Mouse (Mus musculus) cerebellum, adult 11-12 months (tissue): ENCODE measurements around the gene Scarb1.

Experiments
- DNase-seq: peaks from one replicate; pipeline ENCODE4 v3.0.0; 2022

Gene Scarb1

DNA sequence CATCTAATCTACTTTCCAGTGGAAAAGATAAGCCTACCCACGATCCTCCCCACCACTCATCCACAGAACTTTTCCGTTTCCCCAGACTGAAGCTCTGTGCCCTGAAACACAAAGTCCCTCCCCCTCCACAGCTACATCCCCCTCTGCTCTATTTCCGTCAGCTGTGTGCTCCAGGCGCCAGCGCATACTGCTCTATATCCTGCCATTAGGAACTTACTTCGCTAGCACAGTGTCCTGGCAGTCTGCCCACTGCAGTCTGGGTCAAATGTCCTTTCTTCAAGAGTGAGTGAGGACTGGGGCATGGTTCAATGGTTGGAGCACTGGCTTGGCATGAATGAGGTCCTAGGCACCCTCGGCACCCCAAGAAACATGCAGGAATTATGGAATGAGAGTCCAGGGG is 23.0 kb upstream of the Scarb1 start:
- no peak for DNase-seq

DNA sequence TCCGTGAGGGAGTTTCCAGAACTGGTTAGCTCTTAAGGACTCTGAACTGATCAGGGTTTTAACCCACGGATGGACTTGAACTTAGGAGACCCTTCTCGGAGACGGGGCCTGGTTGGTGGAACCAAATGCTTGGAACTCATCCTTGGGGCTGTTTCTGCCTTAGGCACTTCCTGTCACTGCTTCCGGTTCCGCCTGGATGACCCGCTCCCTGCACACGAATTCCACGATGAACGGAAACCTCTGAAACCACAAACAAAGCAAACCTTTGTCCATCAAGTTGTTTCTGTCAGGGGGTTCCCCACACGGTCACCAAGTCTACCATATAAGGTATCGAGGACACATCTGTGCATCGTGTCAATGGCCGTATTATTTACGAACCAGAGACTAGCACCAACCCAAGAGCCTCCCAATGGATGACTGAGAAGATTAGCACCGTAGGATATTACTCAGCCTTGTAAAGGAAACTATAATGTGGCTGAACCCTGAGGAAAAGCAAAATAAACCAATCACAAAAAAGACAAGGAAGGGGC is 20.2 kb upstream of the Scarb1 start:
- DNase-seq, result no peak

DNA sequence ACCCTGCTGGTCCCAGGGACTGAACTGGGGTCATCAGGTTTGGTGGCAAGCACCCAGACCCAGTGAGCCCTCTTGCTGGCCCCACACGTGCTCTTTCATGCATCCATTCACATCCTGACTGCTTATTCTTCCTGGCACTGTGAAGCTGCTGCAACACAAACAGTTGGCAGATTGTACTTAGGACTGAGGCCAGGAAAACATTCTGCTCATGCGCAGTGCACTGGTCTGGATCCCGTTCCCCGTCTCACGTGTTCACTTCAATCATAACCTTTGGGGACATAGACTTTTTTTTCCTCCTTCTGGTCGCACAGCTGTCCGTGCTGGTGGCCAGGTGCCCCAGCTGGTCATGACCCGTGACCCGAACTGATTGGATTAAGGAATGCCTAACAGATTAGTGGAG is 19.7 kb upstream of the Scarb1 start:
- DNase-seq, result no peak

DNA sequence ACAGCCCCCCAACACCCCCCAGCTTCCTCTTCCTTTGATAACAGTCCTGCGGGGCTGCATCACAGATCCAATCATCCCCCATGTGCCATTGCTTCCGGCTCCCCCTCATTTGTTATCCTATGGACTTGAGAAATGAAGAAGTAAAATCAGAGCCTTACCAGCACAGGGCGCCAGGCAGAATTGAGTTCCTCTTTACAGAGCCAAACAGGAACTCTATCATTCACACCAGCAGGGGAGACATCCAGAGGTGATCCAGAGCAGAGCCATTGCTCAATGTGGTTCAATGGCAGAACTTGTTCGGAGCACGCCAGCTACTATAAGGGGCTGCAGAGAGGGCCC is 17.3 kb upstream of the Scarb1 start:
- no peak for DNase-seq

DNA sequence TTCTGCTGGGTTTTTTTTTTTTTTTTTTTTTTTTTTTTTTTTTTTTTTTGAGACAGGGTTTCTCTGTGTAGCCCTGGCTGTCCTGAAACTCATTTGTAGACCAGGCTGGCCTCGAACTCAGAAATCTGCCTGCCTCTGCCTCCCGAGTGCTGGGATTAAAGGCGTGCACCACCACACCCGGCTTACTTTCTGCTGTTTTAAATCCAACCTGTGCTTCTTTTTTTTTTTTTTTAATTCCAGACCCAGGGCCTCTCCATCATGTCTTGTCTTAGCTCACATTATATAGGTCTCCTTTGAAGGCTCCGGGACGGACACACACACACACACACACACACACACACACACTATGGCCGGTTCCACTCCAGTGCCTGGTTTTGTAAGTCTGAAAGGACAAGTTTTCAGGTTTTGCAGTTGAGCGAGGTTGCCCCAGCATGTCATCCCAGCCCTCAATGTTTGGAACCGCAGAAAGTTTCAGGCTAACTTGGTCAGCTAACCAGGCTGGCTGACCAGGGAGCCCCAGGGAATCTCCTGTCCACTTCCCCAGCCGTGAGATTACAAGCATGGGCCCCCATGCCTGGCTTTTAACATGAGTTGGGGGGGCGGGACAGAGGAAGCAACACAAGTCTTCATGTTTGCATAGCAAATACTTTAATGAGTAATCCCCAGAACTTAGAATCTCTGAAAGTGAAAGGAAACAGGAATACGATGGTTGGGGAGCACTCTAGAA is 16.8 kb upstream of the Scarb1 start:
- no peak for DNase-seq

DNA sequence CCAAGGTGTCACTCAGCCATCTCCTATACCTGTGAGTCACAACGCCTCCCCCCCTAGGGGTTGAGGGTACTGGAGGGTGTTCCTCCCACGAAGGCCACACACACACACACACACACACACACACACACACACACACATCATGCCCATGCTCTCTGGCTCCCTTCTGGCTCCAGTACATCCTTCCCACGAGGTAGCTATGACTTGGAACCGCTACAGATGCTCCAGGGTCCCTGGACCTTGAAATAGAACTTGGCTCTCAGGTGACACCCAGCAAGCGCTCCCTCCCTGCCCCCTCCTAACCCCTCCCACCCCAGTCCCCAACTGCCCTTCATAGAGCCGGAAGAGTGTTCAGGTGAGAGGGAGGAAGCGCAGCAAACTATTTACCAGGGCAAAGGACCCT is 14.8 kb upstream of the Scarb1 start:
- DNase-seq, result no peak

DNA sequence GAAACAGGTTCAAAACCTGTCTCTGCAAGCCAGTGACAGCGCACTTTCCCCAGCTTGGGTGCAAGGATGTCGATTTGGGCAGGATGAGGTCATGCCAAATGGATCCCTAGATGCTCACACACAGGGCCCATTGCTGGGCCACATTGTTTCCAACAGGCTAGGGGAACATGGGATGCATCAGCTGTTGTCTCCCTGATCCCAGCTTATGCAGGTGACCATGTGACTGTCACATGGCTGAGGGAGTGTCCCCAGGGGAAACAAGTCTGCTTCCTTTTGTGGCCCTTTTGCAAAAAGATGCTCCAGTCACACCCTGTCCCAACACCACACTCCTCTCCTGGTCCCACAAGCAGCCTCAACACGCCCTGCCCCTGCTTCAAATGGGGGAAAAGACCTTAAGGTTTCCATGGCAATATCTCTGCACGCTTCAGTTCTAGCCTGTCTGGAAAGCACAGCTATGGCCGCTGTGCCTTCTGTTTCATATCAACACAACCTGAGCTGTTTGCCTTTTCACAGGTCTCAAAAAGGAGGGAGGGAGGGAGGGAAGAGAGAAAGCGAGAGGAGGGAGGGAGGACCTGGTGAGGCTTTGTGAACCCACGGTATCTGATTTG is 14.1 kb upstream of the Scarb1 start:
- no peak for DNase-seq

DNA sequence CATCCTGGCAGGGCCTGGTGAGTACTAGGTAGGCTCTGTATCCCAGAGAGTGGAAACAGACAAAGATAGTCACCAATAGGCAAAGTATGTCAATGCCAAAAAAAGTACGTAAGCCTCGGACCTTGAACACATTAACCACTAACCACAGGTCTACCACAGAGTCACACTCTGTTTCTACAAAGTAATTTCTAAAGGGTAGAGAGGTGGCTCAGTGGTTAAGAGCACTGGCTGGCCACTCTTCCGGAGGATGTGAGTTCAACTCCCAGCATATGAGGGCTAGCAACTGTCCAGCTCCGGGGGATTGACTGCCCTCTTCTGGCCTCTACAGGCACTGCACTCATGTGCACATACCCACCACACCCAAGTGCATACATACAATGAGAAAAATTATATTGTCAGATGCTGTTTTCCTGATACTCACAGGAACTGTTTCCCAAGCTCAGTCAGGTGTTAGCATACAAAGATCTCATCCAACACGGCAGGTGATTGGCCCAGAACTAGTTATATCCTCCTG is 11.9 kb upstream of the Scarb1 start:
- DNase-seq, result no peak

DNA sequence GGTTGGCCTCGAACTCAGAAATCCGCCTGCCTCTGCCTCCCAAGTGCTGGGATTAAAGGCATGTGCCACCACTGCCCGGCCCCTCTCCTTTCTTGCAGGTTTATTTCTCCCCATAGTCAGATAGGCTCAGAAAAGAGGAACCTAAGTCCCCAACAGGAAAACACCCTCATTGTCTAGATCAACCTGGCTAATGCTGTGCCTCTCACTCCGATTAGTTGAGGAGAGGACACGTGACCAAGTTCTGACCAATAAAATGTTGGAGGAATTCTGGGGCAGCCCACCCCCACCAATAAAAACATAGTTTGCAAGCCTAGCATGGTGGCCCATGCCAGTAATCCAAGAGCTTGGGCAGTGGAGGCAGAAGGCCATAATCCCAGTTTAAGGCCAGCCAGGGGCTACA is 11.0 kb upstream of the Scarb1 start:
- no peak for DNase-seq

DNA sequence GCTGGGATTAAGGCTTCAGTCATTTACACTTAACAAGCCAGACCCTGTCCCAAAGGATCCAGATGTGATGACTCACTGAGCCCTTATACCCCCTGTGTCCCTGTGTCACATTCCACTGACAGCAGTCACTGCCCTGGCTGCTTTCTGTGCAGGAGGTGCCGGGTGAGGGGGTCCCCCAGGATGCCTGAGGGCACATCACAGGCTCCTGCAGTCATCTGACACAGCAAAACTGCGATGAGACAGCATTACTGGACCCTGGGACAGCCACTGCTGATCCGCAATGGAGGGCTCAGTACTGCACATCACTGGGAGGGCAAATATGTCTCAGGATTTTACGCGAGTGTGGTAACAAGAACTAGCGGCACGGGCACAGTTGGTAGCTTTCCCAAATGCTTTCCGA is 10.2 kb upstream of the Scarb1 start:
- no peak for DNase-seq

DNA sequence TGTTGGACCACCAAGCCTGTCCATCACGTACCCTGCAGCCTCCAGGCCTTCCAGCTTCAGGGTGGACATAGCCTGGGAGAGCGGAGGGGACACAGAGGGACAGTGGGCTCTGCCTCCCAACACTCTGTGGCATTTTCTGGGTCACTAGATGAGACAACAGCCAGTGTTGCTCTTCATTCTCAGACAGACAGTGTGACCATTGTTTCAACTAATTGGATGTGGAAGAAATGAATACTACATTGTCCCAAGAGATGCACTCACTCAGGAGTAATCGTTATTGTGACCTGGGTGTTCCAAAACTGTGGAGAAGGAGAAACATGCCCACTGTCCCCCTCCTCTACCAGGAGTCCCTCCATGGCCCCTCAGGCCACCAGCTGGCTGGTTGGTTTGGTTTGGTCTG is 8.5 kb upstream of the Scarb1 start:
- DNase-seq, result no peak

DNA sequence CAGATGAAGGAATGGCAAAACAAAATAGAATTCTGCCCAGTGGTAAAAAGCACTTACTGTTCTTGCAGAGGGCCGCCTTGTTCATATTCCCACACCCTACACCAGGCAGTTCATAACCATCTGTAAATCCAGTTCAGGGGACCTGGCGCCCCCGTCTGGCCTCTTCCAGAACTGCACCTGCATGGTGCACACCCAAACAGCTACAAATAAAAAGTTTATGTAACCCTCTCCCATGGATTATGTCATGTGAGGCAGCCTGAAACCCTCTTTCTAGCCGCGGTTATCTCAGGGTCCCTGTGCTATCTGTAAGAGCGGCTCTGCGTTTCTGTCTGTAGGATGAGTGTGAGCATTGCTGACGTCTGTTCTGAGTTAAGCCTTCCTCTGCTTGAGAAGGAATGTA is 7.6 kb upstream of the Scarb1 start:
- DNase-seq, result no peak

DNA sequence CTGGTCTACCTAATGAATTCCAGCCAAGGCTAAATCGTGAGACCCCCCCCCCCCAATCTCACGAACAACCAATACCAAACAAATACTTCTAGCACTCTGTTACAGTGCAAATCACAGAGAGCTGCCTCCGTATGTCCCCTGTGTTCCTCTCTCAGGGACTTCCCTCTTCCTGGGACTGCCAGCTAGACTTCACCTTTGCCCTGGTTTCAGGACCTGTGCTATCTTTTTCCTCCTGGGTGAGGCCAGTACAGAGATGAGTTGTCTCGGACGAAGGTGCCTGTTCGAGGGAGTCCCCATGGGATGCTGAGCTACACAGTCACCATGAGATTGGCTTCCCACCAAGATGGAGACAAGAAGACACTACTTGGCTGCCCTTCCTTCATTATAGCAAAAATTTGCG is 7.2 kb upstream of the Scarb1 start:
- DNase-seq, result no peak

DNA sequence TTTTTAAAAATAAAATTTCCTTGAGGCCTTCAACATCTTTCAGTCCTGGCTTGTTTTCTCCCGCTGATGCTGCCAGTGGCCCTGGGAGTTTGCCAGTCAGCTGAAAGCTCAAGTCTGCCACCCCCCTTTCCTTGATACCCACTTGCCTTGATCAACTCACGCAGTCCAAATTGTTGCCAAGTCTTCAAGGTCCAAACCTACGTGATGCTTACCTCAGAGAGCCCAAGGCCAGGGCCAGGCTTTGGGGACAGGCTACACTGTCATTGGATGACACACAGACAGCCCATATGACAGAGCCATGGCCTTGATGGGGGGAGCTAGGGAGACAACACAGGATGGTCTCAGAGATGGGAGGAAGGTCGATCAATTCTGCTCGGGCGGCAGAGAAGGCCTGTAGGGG is 3.4 kb upstream of the Scarb1 start:
- no peak for DNase-seq

DNA sequence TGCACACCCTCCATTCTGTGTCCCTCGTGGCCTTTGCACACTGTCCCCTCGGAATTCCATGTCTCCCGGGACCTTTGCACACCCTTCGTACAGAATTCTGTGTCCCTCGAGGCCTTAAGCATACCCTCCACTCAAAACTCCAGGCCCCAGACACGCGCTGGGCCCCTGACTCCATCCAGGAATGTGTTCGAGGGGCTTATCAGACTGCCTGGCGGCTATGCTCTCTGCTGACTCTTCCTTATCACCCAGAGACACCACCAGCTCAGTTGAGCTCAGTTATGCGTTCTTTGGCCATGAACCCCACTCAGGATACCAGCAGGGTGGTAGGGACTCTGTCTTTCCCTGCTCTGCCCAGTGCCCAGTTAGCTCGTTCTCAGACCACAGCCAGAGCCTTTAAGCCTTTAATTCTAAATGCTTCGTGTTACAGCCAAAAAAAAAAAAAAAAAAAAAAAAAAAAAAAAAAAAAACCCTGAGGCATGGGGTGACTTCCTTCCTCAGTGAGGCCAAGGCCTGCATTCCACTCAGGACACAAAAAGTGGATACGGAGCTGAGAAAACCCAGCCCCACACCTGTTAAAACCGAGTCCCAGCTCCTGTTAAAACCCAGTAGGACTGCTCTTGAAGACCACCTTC is 681 bp upstream of the Scarb1 start:
- no peak for DNase-seq

DNA sequence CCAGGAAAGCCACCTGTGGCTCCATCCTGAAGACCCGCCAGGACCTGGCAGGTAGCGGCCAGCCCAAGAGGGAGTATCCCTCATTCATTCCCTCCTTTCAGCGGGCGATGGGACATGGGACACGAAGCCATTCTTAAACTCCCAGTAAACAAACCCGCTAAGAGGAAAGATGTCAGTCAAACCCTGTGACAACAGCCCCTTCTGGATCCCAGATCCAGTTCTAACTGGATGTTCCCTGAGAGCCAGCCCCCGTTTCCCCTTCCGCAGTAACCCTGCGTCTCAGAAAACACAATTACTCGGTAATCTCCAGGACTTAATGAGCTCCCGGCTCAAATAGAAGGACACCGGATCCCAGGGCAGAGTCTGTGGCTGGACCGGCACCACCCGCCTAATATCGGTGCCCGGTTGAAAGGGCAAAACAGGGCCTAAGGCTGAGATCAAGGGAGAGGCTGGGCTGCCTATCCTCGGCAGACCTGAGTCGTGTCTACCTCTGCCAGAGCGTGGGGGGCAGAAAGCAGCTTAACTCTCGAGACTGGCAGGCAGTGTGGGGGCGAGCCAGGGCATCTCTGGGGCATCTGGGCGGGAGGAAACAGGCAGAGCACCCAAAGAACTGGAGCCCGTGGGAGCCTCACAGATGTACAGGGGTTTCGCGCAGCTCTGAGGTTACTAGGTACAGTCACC is 903 bp downstream of the Scarb1 start:
- no peak for DNase-seq

DNA sequence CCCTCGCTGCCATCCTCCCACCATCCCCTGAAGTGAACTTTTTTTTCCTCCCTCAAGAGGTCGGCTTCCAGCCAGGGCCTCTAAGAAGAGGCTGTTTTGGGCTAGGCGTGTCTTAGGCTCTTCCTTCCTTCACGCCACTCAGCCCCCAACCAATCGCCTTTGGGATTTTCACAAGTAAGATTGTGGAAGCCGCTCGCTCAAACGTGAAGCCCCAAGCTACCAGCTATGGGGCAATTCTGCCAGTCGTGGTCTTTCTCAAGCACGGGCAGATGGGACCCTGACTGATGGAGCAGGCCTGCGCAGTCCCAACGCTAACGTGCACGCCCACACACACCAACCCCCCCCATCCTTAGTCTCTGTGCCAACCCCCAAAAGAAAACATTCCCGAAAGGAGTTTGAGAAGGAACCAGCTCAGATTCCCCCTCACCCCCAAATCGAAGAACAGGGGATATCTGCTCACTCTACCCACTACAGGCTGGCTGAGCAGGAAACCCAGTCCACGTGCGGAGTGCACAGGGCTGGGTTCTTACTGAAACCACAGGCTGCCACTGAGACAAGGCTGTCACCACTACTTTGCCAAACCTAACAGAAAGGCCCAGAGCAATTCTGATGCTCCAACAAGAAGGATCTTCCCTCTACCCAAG is 1.7 kb downstream of the Scarb1 start:
- DNase-seq, result no peak

DNA sequence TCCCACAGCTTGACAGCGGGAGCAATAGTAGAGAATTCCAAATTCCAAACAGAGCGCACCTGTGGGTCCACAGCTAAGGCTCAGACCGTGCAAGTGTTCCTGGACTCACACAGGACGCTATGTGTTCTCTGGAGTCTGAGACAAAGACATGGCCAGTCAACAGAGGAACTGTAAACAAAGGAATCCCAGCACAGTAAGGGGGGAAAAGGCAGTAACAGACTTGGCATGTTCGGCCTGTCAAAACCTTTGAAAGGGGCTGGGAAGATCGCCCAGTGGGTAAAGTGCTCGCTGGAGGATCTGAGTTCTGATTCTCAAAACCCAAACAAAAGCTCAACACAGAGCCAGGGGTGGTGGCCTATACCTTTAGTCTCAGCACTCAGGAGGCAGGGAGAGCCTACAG is 3.4 kb downstream of the Scarb1 start:
- DNase-seq, result no peak

DNA sequence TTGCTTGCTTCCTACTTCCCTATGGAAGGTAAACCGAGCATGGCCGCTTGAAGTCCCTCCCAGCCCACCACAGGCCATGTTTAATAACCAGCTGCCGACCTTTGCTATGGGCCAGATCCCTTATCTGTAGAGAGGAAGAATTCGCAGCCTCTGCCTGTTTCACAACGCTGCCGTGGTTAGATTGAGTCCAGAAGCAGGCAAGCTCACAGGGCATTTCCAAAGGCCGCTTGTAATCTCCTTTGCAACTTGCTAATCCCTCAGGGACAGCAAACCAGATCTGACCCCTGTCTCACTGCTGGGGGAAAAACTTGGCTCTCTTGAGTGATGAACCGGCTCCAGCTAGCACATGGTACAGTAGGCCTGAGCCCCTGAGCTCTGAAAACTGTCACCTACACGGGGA is 3.9 kb downstream of the Scarb1 start:
- DNase-seq, result no peak

DNA sequence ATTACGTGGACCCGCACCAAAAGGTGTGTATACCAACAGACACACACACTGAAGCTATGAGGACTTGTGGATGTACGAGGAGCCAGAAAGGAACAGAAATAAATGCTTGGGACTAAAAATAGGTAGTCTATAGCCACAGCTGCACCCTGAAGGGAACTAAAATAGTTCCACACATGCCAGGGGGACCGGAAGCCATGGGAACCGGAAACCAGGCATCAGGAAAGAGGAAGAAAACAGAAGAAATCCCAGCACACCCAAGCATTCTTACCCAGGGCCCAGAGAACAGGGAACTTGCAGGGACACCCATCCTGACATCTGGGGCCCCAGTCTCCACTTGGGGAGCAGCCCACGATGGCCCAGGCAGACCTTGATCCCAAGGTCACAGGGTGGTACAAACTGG is 7.9 kb downstream of the Scarb1 start:
- no peak for DNase-seq

DNA sequence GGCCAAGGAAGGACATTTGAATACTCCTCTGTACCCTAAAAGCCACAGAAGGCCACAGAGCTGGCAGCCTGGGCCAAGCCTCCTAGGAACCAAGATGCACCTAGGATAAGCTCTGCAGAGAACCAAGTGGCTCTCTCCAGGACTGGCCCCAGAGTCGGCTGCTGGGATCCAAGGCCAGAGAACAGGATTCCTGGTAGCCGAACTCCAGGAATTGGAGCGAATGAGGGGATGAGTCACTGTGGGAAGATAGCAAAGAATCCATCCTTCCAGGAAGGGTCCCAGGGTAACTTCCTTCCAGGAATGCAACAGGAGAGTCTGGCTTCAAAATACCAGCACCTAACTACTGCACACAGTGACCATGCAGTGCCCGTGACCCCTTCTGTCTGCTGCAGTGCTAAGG is 8.6 kb downstream of the Scarb1 start:
- no peak for DNase-seq

DNA sequence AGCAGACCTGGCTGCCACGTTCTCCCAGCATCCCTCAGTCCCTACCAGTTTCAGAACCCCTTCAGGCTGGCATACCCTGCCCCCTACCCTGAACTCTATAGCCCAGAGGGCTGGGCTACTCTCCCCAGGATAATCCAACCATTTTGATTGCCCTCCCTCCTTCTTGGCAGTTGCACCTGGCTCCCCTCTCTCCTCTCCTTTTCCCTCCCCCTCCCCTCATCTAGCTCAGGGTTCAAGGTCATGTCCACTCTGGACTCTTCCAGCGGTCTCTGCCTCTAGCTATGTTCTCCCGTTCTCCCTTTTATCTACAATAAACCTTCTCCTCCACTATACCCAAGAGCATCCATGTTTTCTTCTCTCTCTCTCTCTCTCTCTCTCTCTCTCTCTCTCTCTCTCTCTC is 9.1 kb downstream of the Scarb1 start:
- no peak for DNase-seq

DNA sequence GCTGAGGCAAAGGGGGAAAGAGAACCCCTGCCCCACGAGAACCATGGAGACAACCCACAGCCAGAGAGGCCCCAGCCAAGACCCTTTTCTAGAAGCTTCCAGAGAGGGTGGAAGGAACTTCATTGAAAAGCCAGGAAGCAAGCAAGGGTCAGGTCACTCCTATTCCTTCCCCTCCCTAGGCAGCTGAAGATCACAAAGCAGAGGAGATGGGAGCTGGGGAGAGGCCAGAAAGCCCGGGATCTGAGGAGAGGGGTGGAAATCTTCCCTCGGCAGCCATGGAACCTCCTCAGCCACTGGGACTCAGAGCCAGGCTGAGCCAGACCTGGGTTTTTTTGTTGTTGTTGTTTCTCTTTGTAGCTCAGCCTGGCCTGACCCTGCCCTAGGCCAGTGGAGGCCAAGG is 9.8 kb downstream of the Scarb1 start:
- DNase-seq, result no peak
